In the genomic region with DNA sequence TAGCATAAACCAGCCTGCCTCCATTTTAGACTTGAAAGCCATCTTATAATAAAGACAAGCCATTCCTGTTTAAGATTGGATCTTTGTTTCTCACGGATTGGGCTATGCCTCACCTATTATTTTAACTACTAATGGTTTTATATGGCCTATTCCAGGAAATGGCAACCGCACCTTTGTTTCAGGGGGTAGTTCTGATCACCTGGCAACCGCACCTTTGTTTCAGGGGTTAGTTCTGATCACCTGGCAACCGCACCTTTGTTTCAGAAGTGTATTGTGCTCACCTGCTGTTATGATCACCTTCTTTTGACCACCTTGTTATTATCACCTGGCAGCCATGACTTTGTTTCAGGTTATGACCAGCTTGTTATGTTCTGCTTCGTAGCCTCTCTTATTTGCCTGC, we compare ENCODE assay signal across 20 mouse cellular contexts.
"Had no signal": no experiment of that assay in that cellular context is flagged by ENCODE, and none has a peak within 500 bp of the region (broad histone marks: within the 10 kb centered on the region; RNA-seq: fewer than 3 reads in every experiment).

No protein-coding gene starts in this region.

- H3K9ac ChIP-seq: midbrain, embryonic 13.5 days; stomach, embryonic 15.5 days had no signal

- H3K27ac ChIP-seq: kidney, postnatal 0 days; left cerebral cortex, adult 2 months; lung, embryonic 15.5 days; midbrain, embryonic 10.5 days; midbrain, embryonic 13.5 days; neural tube, embryonic 13.5 days had no signal

- ATAC-seq: midbrain, embryonic 13.5 days; midbrain, embryonic 16.5 days had no signal

- H3K9me3 ChIP-seq: liver, embryonic 15.5 days; lung, embryonic 15.5 days; megakaryocyte, embryonic 14.5 days; midbrain, embryonic 10.5 days; midbrain, embryonic 13.5 days; neural tube, embryonic 13.5 days; stomach, embryonic 15.5 days had no signal

- H3K4me3 ChIP-seq: left cerebral cortex, adult 2 months; midbrain, embryonic 13.5 days had no signal

- DNase-seq: kidney, adult 2 months; kidney, postnatal 36 days; layer of hippocampus, postnatal 36 days; lung, adult 18-20 months; lung, postnatal 10 days; lung, postnatal 36 days; retina, postnatal 1 day; right cerebral cortex, postnatal 25 days; spleen, adult 18-20 months; thymus, postnatal 25 days had no signal

- H3K27me3 ChIP-seq: liver, embryonic 15.5 days; lung, embryonic 15.5 days; megakaryocyte, embryonic 14.5 days; midbrain, embryonic 13.5 days; neural tube, embryonic 13.5 days; stomach, embryonic 15.5 days had no signal

- H3K4me1 ChIP-seq: stomach, embryonic 15.5 days had no signal

- H3K36me3 ChIP-seq: liver, embryonic 15.5 days; lung, embryonic 15.5 days; midbrain, embryonic 13.5 days; neural tube, embryonic 13.5 days; stomach, embryonic 15.5 days had no signal
